Mouse (Mus musculus) liver, adult 2 months (tissue): ENCODE measurements around the gene Dact2. TPM values are rescaled to one million over a fixed set of nuclear protein-coding genes. Genes with fewer than 3 reads are reported as not detected.
A peak's percentile ranks its signal among the peaks of the same experiment; 100 is the strongest.

Source experiments
- DNase-seq: peaks from one replicate; pipeline ENCODE4 v3.0.0-alpha.2; 2011; ENCODE audit warnings: low read depth, low spot score; ENCODE audit errors: extremely low read depth
- H3K27ac ChIP-seq: fragments of 200-500 bp; replicated peaks from 2 replicates; pipeline ENCODE4 v1.5.1; 2012; ENCODE audit warnings: low read depth, mild to moderate bottlenecking, control low read depth, inconsistent platforms, low read length; ENCODE audit not compliant: insufficient read depth
- H3K27me3 ChIP-seq: fragments of 200-500 bp; 2 replicates; pipeline ENCODE4 v1.6.1; 2012; ENCODE audit warnings: mild to moderate bottlenecking, moderate library complexity, low read length, inconsistent platforms; ENCODE audit not compliant: control insufficient read depth, insufficient read depth
- H3K36me3 ChIP-seq: fragments of 200-500 bp; 2 replicates; pipeline ENCODE4 v1.6.1; 2012; ENCODE audit warnings: low read length, inconsistent platforms; ENCODE audit not compliant: control insufficient read depth, insufficient read depth
- H3K4me1 ChIP-seq: fragments of 200-500 bp; 2 replicates; pipeline ENCODE4 v1.6.1; 2011; ENCODE audit warnings: low read length; ENCODE audit not compliant: control insufficient read depth, insufficient read depth
- H3K4me3 ChIP-seq: fragments of 200-500 bp; 2 replicates; pipeline ENCODE4 v1.5.1; 2011; ENCODE audit warnings: low read depth, mild to moderate bottlenecking, control low read depth, low read length, moderate library complexity; ENCODE audit not compliant: insufficient read depth
- H3K79me2 ChIP-seq: fragments of 200-500 bp; 2 replicates; pipeline ENCODE4 v1.6.1; 2012; ENCODE audit warnings: inconsistent platforms, mild to moderate bottlenecking, low read length, moderate library complexity; ENCODE audit not compliant: control insufficient read depth, insufficient read depth
- H3K9ac ChIP-seq: fragments of 200-500 bp; 2 replicates; pipeline ENCODE4 v1.6.1; 2012; ENCODE audit warnings: low read depth, mild to moderate bottlenecking, control low read depth, inconsistent platforms, low read length
- CTCF ChIP-seq: fragments of 200-500 bp; IDR thresholded peaks from 2 replicates; pipeline ENCODE4 v1.5.1; 2011; ENCODE audit warnings: low read depth, low read length, control low read depth
- POLR2A ChIP-seq: fragments of 200-500 bp; IDR thresholded peaks from 2 replicates; pipeline ENCODE4 v1.6.1; 2011; ENCODE audit warnings: low read length, control low read depth; ENCODE audit not compliant: insufficient read depth; ENCODE audit errors: extremely low read depth
- WGBS: fragments of 180-500 bp; shearing (Covaris S2); methylation state at CpG from one replicate; pipeline ENCODE4 v1.1.7; 2018; 5-methylcytosine and 5-hydroxymethylcytosine counted together
- polyA plus RNA-seq: library from polyadenylated mRNA; depleted of rRNA; stranded (reverse); fragments of >200 nt; gene quantifications from 2 replicates; pipeline ENCODE4 v1.2.3, GENCODE M21; 2012
- total RNA-seq: library from RNA; depleted of rRNA; stranded (reverse); fragments of >200 nt; gene quantifications from 2 replicates; pipeline ENCODE4 v1.2.3, GENCODE M21; 2014

Gene Dact2
- total and polyA plus RNA-seq, 2 experiments: 5.1 to 13.7 TPM

DNA sequence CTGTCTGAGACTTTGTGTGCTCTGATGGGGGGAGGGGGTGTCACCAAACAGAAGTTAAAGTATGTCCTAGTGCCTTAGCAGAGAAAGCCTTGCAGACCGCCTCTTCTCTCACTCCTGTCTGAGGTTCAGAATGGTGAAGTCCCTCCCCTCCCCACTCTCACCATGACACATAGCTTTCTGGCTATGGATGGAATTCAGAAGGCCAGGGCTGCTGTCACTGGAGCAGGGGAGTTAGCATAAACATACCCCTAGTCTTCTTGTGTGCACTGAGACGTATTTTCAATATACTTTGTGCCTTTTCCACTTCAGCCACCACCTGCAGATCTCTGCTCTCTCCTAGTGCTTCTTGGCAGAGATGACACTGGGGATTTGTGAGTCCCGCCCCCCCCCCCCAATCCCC lies 31.9 kb downstream of the Dact2 start:
- Histone ChIP-seq H3K27ac (no peak overlapping the region), H3K36me3 (no peaks in the 10 kb centered on the region), H3K79me2 (no peaks in the 10 kb centered on the region), H3K27me3 (no peaks in the 10 kb centered on the region), H3K4me3 (no peak overlapping the region), H3K9ac (no peak overlapping the region), H3K4me1 (0 out of 2 replicates have a peak, but pooled peaks cover 6% of the 10 kb centered on the region)
- WGBS: 78% methylated on average over 3 of the region's 3 CpGs
- no peak for DNase-seq
- TF ChIP-seq POLR2A (no peak), CTCF (no peak)

GRCm38 (mm10) chr17:14170961-14171479 lies 33.1 kb downstream of the Dact2 start:
- WGBS: 81% methylated on average over 5 of the region's 5 CpGs
- Histone ChIP-seq H3K27ac (no peak overlapping the region), H3K79me2 (no peaks in the 10 kb centered on the region), H3K9ac (no peak overlapping the region), H3K36me3 (no peaks in the 10 kb centered on the region), H3K4me3 (no peak overlapping the region), H3K27me3 (no peaks in the 10 kb centered on the region), H3K4me1 (peaks cover 13% of the 10 kb centered on the region)
- TF ChIP-seq CTCF: no peak
- DNase-seq: no peak

GRCm38 (mm10) chr17:14169431-14169830 lies 34.7 kb downstream of the Dact2 start:
- H3K27ac ChIP-seq: no peak overlapping the region
- H3K4me1 ChIP-seq: peaks cover 17% of the 10 kb centered on the region
- no peak for DNase-seq
- 89% methylated on average over 11 of the region's 11 CpGs for WGBS
- H3K27me3 ChIP-seq: no peaks in the 10 kb centered on the region
- no peak for TF ChIP-seq CTCF
- no peak for TF ChIP-seq POLR2A
- H3K79me2 ChIP-seq: no peaks in the 10 kb centered on the region
- H3K4me3 ChIP-seq: no peak overlapping the region
- H3K9ac ChIP-seq: no peak overlapping the region
- no peaks in the 10 kb centered on the region for H3K36me3 ChIP-seq

- no peak overlapping the region for H3K4me3 ChIP-seq
- 55% methylated on average over 5 of the region's 5 CpGs for WGBS
- H3K79me2 ChIP-seq: no peaks in the 10 kb centered on the region
- no peak for TF ChIP-seq POLR2A
- peaks cover 19% of the 10 kb centered on the region for H3K4me1 ChIP-seq
- no peaks in the 10 kb centered on the region for H3K36me3 ChIP-seq
- peak; percentile 75 for DNase-seq
- no peaks in the 10 kb centered on the region for H3K27me3 ChIP-seq
- no peak overlapping the region for H3K9ac ChIP-seq
- no peak overlapping the region for H3K27ac ChIP-seq
Measured at GRCm38 (mm10) chr17:14167594-14167993, 36.5 kb downstream of the Dact2 start.

DNA sequence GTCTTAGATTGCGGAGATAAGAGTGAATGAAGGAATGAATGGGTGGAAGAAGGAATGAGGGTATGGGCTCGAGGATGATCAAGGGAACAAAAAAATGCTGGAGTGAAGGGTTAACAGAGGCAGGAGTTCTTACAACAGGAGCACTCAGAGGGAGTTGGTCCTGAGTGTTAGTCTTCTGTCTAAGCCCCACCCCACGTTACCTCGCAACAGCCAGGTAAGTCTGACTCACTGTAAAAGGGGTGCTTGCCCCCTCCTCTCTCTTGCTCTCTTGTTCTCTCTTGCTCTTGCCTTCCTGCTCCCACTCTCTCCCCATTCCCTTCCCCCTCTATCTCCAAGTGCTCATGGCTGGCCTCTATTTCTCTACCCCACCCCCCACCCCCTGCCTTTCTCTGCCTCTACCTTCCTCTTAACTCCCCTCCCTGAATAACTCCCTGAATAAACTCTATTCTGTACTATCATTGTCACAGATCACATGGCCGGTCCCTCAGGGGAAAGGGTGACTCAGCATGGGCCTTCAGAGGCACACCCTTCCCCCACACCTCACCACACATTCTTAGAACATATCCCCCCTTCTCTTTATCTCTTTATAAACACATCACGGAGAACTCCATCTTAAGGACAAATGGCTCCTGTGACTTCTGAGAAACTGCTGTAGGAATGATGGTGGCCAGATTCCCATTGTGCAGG lies 37.2 kb downstream of the Dact2 start:
- no peaks in the 10 kb centered on the region for H3K79me2 ChIP-seq
- peaks cover 19% of the 10 kb centered on the region for H3K4me1 ChIP-seq
- H3K36me3 ChIP-seq: no peaks in the 10 kb centered on the region
- no peaks in the 10 kb centered on the region for H3K27me3 ChIP-seq
- 72% methylated on average over 6 of the region's 6 CpGs for WGBS
- H3K27ac ChIP-seq: peak overlapping the region; percentile 45
- DNase-seq: no peak
- TF ChIP-seq CTCF: no peak
- no peak for TF ChIP-seq POLR2A
- H3K9ac ChIP-seq: no peak overlapping the region
- no peak overlapping the region for H3K4me3 ChIP-seq

DNA sequence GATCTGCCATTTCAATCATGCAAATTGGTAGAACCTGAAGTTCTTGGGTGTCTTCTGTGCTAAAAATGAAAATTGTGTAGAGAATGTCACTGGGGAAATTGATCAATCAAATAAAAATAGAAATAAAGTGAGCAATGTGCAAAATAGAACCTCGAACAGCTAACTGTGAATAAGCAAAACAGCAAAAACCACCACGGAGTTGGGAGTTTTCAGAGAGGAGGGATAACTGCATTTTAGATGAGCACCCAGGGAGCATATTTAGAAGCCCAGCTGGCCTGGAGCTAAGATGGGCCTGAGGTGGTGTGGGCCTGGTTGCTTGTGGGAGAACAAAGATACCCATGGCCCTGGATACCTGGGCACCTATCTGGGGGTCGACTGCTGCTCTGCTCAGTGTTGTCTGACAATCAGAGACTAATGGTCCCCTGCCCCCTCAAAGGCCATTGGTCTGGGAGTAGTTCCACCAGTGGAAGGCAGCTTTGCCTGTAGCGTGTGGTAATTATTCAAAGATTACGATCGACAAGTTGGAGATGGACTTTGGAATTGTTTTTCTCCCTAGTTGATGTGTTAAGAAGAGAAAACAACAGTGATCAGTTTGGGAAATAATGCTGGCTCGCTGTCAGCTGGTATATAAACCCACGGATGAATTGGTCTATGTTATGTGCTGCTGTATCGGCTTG lies 38.0 kb downstream of the Dact2 start:
- no peak for TF ChIP-seq CTCF
- TF ChIP-seq POLR2A: no peak
- no peak overlapping the region for H3K9ac ChIP-seq
- no peaks in the 10 kb centered on the region for H3K36me3 ChIP-seq
- peak overlapping the region; percentile 73 for H3K27ac ChIP-seq
- peaks cover 19% of the 10 kb centered on the region for H3K4me1 ChIP-seq
- no peaks in the 10 kb centered on the region for H3K79me2 ChIP-seq
- H3K4me3 ChIP-seq: no peak overlapping the region
- peak; percentile 90 for DNase-seq
- no peaks in the 10 kb centered on the region for H3K27me3 ChIP-seq
- 16% methylated on average over 9 of the region's 9 CpGs for WGBS
